Mouse (Mus musculus): ENCODE results near the gene Zbtb21. TPM values are rescaled to one million over a fixed set of nuclear protein-coding genes. Genes with fewer than 3 reads are reported as not detected.

Zbtb21 gene
- polyA plus RNA-seq, 1 experiment from 2014 or later, result 12.4 TPM

DNA sequence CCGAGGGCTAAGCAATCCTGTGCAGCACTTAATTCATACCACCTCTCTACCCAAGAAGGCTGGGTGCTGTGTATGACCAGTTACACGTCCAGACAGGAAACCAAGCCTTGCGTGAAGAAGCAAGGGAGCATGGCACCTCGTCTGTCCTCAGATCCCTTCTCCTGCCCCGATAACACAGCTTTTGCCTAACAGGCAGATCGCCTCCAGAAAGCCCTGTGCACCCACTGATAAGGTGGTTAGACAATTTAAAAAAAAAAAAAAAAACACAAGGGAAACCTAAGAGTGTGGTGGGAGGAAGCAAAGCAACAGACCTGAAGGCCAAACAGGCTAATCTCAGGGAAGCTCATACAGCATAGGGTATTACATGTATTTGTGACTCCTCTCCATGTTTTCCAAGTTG, 54.9 kb downstream of the Zbtb21 start:
- Histone ChIP-seq H3K4me2 (replicated peaks) (no peak overlapping the region), H3K36me3 (no peaks in the 10 kb centered on the region), H3K4me3 (replicated peaks) (no peak overlapping the region), H3K9ac (no peak overlapping the region), H3K4me1 (replicated peaks) (no peaks in the 10 kb centered on the region), H3K9me3 (no peaks in the 10 kb centered on the region), H3K27me3 (replicated peaks) (no peaks in the 10 kb centered on the region), H3K27ac (no peak overlapping the region)
- 88% methylated on average over 6 of the region's 6 CpGs for WGBS
- no peak for ATAC-seq

- Histone ChIP-seq H3K27me3 (replicated peaks) (no peaks in the 10 kb centered on the region), H3K27ac (no peak overlapping the region), H3K36me3 (no peaks in the 10 kb centered on the region), H3K4me2 (replicated peaks) (no peak overlapping the region), H3K9me3 (no peaks in the 10 kb centered on the region), H3K9ac (no peak overlapping the region), H3K4me1 (replicated peaks) (no peaks in the 10 kb centered on the region), H3K4me3 (replicated peaks) (no peak overlapping the region)
- ATAC-seq, result no peak
Measured at GRCm38 (mm10) chr16:97906337-97906736, 56.1 kb downstream of the Zbtb21 start.

DNA sequence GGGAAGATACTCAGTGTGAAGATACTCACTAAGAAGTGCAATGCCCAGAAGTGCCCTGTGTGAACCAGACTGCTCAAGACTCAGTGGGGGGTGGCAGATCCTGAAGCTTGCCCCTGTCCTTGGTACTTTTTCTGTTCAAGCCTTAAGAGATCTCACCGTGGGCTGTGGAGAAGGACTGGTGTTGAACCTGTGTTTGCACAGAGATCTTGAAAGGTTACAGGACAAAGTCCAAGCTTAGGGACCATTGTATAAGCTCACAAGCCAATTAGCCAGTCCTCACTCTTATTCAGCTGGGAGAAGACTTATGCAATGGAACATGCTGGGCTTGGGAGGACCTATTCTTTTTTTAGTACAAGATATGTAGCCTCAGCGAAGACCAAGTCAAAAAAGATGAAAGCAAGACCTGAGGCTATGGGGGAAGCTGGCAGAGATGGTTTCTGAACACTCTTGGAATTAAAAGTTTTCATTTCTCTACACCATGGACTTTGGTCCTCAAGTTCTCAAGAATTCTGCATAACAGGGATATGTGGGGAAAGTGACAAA, 56.9 kb downstream of the Zbtb21 start:
- H3K4me3 ChIP-seq (replicated peaks), result no peak overlapping the region
- no peaks in the 10 kb centered on the region for H3K4me1 ChIP-seq (replicated peaks)
- H3K4me2 ChIP-seq (replicated peaks), result no peak overlapping the region
- H3K9ac ChIP-seq, result no peak overlapping the region
- H3K27me3 ChIP-seq (replicated peaks), result no peaks in the 10 kb centered on the region
- no peaks in the 10 kb centered on the region for H3K9me3 ChIP-seq
- no peak for ATAC-seq
- WGBS, result 73% methylated on average over 2 of the region's 2 CpGs
- H3K36me3 ChIP-seq, result no peaks in the 10 kb centered on the region
- no peak overlapping the region for H3K27ac ChIP-seq

GRCm38 (mm10) chr16:97904035-97904434, 58.4 kb downstream of the Zbtb21 start:
- Histone ChIP-seq H3K4me3 (replicated peaks) (no peak overlapping the region), H3K9ac (no peak overlapping the region), H3K9me3 (no peaks in the 10 kb centered on the region), H3K4me1 (replicated peaks) (no peaks in the 10 kb centered on the region), H3K27ac (no peak overlapping the region), H3K36me3 (no peaks in the 10 kb centered on the region), H3K27me3 (replicated peaks) (no peaks in the 10 kb centered on the region), H3K4me2 (replicated peaks) (no peak overlapping the region)
- ATAC-seq, result no peak
- 69% methylated on average over 3 of the region's 3 CpGs for WGBS

DNA sequence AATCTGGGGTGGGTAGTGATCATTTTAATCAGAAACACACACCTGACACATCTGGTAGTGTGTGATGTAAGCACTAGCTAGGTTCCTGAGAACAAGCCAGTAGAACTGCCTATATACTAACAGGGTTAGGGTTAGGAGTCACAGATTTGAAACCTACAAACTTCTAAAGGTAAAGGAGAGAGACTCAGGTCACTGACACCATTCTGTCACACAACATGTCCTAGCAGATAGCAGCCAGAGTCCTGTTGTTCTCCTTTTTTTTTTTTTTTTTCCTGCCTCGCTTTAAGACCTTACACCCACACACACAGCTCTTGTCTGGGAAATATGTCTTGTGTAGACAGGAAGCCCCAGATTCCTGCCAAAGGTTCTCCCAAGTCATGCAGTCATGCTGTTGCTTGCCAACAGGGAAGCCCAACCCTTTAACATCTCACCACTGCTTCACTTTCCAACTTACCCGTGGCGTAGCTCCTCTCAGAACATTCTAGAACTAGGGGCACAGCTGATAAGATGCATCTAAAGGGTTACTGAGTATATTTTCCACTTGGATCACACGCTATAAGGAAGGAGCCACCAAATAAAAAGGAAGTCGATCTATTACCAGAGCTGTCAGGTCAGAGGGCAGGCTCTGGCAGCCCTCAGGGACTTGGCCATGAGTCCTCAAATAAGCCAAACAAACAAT, 64.9 kb downstream of the Zbtb21 start:
- ATAC-seq, result no peak
- H3K27ac ChIP-seq, result no peak overlapping the region

More for the DNA sequence above, 64.9 kb downstream of the Zbtb21 start:
- WGBS, result 51% methylated on average over 5 of the region's 5 CpGs
- Histone ChIP-seq H3K36me3 (no peaks in the 10 kb centered on the region), H3K9me3 (no peaks in the 10 kb centered on the region), H3K9ac (no peak overlapping the region), H3K4me3 (replicated peaks) (no peak overlapping the region), H3K27me3 (replicated peaks) (no peaks in the 10 kb centered on the region), H3K4me2 (replicated peaks) (no peak overlapping the region), H3K4me1 (replicated peaks) (no peaks in the 10 kb centered on the region)

Other genes with a start within 250 kb of the Zbtb21 start
- gene Ripk4, start 198.8 kb downstream of the Zbtb21 start, polyA plus RNA-seq (2015; fragmentation: Nextera tagmentation; extraction: Ambion mirVana), result 19.6 and 21.7 TPM in 2 replicates
- gene Prdm15, start 110.8 kb downstream of the Zbtb21 start, polyA plus RNA-seq (2015; fragmentation: Nextera tagmentation; extraction: Ambion mirVana), result 7.4 and 9.1 TPM in 2 replicates
- gene C2cd2, start within 50 bp of the Zbtb21 start, polyA plus RNA-seq (2015; fragmentation: Nextera tagmentation; extraction: Ambion mirVana), result 15.1 and 15.8 TPM in 2 replicates
- gene B230307C23Rik, start 34.7 kb upstream of the Zbtb21 start, polyA plus RNA-seq (2015; fragmentation: Nextera tagmentation; extraction: Ambion mirVana), result 28.7 and 29.7 TPM in 2 replicates
- gene A630089N07Rik, start 119.8 kb upstream of the Zbtb21 start, polyA plus RNA-seq (2015; fragmentation: Nextera tagmentation; extraction: Ambion mirVana), result 15.8 and 17.0 TPM in 2 replicates

Data from intestine, embryonic 15.5 days (tissue).